Mouse (Mus musculus) layer of hippocampus, adult 18-20 months (tissue): ENCODE results near the gene Aph1a. TPM values are rescaled to one million over a fixed set of nuclear protein-coding genes. Genes with fewer than 3 reads are reported as not detected.
"Not testable (repeated sequence)": the region's sequence is repeated elsewhere in the genome, so short reads cannot be mapped to it uniquely, and the experiment has no call there.

ENCODE experiments used
- DNase-seq, 2 experiments: peaks; one replicate each; pipeline ENCODE4 v3.0.0; 2022; ENCODE audit warnings: low spot score in 2 of 2
- total RNA-seq, 2 experiments: library from RNA; stranded (reverse); gene quantifications; 2 replicates each; pipeline ENCODE4 v1.2.3; 2021

Aph1a gene
- total RNA-seq, 2 experiments from 2014 or later: 61.1 to 70.2 TPM

- DNase-seq: no peak
These were observed 20.9 kb downstream of the Aph1a start for GRCm38 (mm10) chr3:95914706-95915105.

DNA sequence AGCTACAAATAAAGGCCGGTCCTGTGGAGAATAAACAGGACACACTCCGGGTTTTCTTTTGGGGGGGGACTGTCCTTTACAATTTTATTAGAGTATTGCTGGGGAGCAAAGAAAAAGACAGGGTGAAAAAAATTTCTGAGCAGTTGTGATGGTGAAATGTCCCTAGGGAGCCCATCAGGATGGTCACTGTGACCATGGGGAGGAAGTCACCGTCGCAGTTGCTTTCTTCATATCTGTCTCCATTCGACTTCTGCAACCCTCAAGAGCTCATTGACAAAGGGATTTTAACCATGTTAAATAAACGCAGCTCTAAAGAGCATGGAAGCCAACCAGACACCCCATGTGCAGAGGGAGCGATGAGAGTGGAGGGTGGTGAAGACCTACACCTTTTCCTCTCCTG lies 23.0 kb downstream of the Aph1a start:
- DNase-seq: no peak

DNA sequence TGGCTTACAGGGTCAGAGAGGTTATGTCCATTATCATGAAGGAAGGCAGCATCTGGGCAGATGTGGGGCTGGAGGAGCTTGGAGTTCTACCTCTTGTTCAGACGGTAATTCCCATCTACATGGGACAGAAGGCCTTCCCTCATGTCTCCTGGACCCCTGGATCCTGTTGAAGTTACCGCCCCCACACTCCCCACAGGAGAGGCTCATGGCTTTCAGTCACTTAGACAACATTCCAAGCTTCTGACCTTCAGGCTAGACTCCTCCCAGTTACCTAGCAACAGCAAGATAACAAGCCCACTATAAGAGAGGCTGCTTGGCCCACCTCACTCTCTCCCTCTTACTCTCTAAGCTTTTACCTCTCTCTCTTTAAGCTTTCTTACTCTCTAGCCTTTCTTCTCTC lies 26.8 kb downstream of the Aph1a start:
- not testable (repeated sequence) for DNase-seq

- DNase-seq: not testable (repeated sequence)
These were observed 29.7 kb downstream of the Aph1a start for GRCm38 (mm10) chr3:95923429-95923828.

DNA sequence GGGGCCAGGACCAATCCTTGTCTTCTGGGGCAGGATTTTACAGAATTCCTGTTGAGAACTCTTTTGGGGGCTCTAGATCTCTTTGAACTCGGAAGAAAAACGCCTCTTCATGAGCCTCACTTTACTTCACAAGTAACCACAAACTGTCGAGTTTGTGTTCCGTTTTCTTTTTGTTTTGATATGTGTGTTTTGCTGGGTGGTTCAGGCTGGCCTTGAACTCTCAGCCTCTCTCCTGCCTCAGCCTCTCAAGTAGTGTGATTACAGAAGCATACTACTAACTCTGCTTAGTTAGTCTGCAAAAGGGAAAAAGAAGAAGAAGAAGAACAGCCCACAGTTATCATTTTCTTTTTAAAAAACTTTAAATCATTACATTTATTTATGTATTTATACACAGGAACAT lies 30.4 kb downstream of the Aph1a start:
- DNase-seq: no peak

- no peak for DNase-seq
These were observed 31.3 kb downstream of the Aph1a start for GRCm38 (mm10) chr3:95925087-95925486.

DNA sequence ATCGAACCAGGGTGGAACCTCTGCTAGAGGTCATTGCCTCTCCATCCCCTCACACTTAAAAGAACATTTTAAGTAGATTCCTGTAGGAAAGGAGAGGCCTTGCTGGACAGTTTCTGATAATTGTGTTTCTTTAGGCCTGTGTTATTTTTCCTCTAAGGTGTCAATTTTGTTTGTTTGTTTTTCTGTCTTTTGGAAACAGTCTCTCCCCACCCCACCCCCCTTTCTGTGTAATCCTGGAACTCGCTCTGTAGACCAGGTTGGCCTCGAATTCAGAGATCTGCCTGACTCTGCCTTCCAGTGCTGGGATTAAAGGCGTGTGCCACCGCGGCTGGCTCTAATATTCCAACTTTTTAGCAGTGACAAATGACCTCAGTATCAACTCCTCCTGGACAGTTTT lies 34.5 kb downstream of the Aph1a start:
- DNase-seq: no peak

DNA sequence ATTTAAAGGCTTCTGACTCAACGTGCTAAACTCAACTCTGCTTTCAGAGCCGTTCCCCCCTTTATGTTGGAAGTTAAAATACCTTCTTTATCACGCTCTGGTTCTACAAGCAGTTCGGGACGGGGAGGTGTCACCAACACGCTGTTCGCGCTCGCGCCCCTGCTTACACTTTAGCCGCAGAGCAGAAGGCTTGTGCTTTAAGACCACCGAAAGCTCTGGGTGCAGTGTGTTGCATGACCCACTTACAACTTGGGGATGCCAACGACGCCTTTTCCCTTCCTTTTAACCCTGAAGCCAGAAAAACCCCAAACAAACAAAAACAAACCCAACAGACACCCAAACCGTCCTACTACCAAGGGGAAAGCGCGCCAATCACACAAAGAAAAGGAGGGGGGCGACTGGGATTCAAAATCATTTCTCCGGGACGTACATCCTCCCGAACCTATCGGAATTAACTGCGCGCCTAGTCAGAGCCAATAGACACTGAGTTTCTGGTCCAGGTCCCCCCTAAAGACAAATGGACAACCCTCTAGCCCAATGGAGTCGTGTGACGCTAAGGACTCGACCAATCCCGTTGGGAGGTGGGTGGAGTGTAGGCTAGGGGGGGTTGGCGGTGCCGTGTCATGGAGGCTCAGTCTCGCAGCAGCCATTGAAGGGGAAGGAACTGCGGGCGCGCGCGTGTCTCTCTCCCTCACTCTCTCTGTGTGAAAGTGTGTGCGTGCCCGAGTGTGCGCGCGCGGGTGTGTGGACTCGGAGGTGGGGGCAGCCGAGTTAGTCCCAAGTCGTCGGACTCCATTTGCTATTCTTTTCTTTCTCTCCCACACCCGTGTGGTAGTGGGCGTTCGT lies 35.1 kb downstream of the Aph1a start, which contains the start of gene Anp32e:
Anp32e (plus strand) TSS at position 589 of the 846 bp plus-strand sequence.
- peak; percentile 97 to 98 for DNase-seq

GRCm38 (mm10) chr3:95929581-95930470 lies 36.1 kb downstream of the Aph1a start:
- peak in 1 of 2 experiments; percentile 26 for DNase-seq

DNA sequence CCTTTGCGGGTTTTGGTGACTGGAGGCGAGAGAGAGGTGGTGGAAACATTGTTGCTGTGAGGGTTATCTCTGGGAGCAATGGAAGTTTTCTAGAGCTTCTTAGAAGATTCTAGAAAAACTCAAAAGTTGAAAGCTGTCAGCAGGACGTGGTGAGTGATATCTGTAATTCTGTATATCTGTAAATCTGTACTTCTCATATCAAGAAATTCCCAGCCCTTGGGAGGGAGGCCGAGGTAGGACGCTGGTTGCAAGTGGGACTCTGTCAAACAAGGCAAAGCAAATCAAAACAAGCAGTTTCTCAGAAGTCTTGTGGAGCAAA lies 36.7 kb downstream of the Aph1a start:
- DNase-seq: no peak

DNA sequence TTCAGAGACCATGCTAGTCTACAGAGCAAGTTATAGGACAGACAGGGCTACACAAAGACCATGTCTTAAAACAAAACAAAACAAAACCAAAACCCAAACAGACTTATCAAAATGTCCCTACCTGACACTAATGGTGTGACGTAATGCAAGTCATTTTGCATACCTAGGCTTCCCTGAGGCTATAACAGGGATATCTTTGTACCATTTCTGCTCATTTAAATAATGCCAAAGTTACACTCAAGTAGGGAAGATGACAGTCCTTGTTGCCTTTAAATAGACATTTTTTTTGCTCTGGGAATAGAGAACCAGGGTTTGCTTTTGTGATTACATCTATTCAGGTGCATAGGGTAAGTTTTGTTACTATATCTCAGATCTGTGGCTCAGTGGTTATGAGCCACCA lies 37.7 kb downstream of the Aph1a start:
- no peak for DNase-seq

DNA sequence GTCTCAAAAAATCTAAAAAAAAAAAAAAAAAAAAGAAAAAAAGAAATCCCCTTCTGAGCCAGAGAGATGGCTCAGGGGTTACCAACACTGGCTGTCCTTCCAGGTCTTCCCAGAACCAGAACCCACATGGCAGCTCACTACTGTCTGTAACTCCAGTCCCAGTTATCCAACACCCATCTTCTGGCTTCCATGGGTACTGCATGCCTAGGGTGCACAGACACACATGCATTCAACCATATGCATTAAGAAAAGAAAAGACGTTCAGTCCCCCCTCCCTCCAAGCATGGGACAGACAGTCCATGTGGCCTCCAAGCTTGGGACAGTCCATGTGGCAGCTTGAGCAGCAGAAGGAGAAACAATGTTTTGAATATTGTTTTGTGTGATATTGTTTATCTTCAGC lies 38.4 kb downstream of the Aph1a start:
- DNase-seq: no peak

DNA sequence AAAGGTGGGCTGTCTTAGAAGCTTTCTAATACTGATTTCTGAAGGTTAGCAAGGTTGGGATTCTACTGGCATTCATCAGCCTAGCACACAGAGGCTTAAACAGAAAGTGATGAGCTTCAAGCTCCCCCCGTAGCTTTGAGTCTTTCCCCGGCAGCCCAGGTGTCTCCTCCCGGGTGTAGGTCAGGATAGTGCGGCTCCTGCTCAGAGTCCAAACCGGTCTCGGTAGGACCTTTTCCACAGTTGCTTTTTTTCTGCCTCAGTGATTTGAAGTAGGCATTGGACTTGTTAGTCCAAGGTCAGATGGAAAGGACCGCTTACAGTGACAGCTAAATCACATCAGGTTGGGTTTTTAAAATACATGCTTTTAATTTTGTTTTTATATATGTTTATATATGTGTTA lies 38.8 kb downstream of the Aph1a start:
- no peak for DNase-seq

GRCm38 (mm10) chr3:95933111-95933750 lies 39.5 kb downstream of the Aph1a start:
- no peak for DNase-seq

DNA sequence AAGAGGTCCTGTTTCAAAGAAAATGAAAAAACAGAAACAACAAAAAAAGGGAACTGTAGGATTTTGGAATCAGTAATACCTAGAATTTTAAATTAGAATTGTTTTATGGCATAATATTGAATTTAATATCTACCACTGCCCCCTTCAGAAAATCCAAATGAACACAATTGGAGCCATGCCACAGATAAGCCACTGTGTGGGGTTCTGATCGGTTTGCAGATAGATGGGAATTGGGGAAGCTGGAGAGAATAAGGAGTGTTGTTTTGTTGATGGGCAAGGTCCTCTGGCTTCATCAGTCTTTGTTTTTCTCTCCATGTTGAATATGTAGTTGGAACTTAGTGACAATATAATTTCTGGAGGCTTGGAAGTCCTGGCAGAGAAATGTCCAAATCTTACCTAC lies 40.7 kb downstream of the Aph1a start:
- no peak for DNase-seq

DNA sequence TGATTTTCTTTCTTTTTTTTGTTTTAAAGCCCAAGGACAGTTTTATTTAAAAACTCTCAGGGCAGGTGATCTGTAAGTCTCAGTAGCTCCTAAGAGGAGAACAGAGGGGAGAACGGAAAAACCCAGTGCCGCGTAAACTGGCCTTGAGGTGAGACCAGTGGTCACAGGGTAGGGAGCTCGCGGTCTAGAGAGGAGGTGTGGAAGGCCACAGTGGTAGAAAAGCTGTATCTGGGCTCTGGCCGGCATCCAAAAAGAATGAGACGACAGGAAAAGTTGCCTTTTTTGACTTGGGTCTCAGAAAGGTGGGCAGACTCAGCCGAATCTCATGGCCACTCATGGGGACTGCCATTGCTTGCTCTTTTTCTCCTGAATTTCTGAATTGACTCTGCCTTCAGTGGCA lies 44.4 kb downstream of the Aph1a start:
- DNase-seq: no peak

DNA sequence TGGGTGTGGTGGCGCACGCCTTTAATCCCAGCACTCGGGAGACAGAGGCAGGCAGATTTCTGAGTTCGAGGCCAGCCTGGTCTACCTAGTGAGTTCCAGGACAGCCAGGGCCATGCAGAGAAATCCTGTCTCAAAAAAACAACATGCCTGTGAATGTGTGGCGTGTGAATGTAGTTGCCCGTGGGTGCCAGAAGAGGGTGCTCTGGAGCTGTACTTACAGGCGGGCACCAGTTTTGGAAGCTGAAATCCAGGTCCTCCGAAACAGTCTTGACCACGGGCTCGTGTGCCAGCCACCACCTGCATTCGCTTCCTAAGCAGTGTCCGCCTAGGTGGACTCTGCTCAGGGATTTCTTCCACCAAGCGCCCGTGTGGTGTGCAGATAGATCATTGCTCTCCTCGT lies 45.1 kb downstream of the Aph1a start:
- no peak for DNase-seq

GRCm38 (mm10) chr3:95942749-95943148 lies 49.0 kb downstream of the Aph1a start:
- DNase-seq: no peak

DNA sequence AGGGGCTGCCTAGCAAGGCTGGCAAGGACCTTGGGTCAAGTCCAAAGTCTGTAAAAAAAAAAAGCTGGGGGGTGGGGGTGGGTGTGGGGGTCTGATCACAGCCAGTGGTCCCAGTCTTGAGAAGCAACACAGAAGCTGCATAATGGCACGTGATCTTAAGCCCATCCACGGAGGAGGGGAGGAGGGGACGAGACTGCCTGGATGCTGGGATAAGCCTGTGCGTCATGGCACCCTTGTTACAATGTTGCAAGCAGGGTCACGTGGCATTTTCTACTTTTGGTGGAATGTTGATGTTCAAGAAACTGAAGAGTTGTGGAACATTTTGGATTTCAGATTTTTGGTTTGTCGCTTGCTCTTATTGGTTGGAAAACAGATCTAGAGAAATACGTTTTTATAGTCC lies 49.5 kb downstream of the Aph1a start:
- no peak for DNase-seq

DNA sequence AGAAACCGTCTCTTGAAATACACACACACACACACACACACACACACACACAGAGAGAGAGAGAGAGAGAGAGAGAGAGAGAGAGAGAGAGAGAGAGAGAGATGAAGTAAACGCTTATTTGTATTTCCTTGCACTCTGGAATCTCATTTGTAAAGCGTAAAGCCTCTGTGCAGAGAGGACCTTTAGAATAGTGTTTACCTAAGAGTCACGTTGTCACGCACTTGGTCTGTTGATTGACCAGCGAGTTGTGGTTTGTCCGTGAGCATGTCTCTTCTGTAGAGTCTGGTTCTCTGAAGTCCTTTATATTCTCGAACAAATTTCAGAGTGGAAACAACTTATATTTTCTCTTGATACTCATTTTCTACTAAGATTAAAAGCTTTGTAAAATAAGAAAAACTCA lies 51.0 kb downstream of the Aph1a start:
- no peak for DNase-seq

DNA sequence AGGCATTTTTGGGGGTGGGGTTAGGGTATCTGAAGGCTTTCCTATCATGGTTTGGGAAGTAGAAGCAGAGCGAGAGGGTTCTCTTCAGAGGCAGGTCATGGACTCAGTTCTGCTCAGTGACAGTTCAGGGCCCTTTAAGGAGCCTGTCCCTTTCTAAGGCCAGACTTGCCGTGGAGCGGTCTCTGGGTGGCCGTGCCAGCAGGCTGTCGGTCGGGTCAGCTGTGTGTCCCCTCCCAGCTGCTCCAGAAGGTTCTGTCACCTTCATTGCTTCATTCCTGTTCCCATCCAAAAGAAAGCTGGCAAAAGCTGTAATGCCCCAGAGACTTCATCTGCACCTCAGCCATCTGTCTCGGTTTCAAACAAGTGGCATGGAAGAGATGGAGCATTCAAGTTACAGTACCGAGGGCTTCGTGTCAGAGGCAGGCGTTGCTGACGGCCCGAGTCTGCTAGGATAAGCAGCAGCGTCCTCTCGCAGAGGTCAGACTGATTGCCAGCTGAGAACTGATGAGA lies 52.0 kb downstream of the Aph1a start:
- DNase-seq: no peak
